Mouse (Mus musculus) embryonic facial prominence, embryonic 14.5 days (tissue): ENCODE data around the gene Slc39a10. TPM values are rescaled to one million over a fixed set of nuclear protein-coding genes. Genes with fewer than 3 reads are reported as not detected.

Experiments used
- ATAC-seq: fragments of 200-750 bp; cut with Nextera tagmentation; 2 replicates; pipeline ENCODE4 v1.8.0; 2017; ENCODE audit warnings: low read depth, moderate number of reproducible peaks, moderate TSS enrichment
- DNase-seq: peaks from one replicate; pipeline ENCODE4 v3.0.0-alpha.2; 2015; ENCODE audit warnings: low spot score
- H3K27ac ChIP-seq: fragments of 300-500 bp; sonication (generic); replicated peaks from 2 replicates; pipeline ENCODE4 v1.5.1; 2014; ENCODE audit warnings: low read depth, mild to moderate bottlenecking, low read length, moderate library complexity
- H3K27me3 ChIP-seq: fragments of 300-500 bp; sonication (generic); replicated peaks from 2 replicates; pipeline ENCODE4 v1.6.1; 2014; ENCODE audit warnings: low read length; ENCODE audit not compliant: control insufficient read depth, insufficient read depth
- H3K36me3 ChIP-seq: fragments of 300-500 bp; sonication (generic); 2 replicates; pipeline ENCODE4 v1.6.1; 2014; ENCODE audit warnings: low read length, mixed read lengths; ENCODE audit not compliant: control insufficient read depth, insufficient read depth
- H3K4me1 ChIP-seq: fragments of 300-500 bp; sonication (generic); 2 replicates; pipeline ENCODE4 v1.6.1; 2014; ENCODE audit warnings: antibody characterized with exemption, low read length; ENCODE audit not compliant: control insufficient read depth, insufficient read depth
- H3K4me2 ChIP-seq: fragments of 300-500 bp; sonication (generic); 2 replicates; pipeline ENCODE4 v1.6.1; 2014; ENCODE audit warnings: low read depth, mild to moderate bottlenecking, low read length, moderate library complexity, mixed read lengths
- H3K4me3 ChIP-seq: fragments of 300-500 bp; sonication (generic); 2 replicates; pipeline ENCODE4 v1.5.1; 2014; ENCODE audit warnings: low read depth, mild to moderate bottlenecking, low read length
- H3K9ac ChIP-seq: fragments of 300-500 bp; sonication (generic); 2 replicates; pipeline ENCODE4 v1.6.1; 2014; ENCODE audit warnings: low read depth, mild to moderate bottlenecking, low read length, moderate library complexity, mixed read lengths
- H3K9me3 ChIP-seq: fragments of 300-500 bp; sonication (generic); 2 replicates; pipeline ENCODE4 v1.6.1; 2016; ENCODE audit warnings: low read length; ENCODE audit not compliant: control insufficient read depth
- WGBS: fragments of 180-500 bp; shearing (Covaris S2); extraction: QIAGEN DNeasy Blood & Tissue Kit; methylation state at CpG from one replicate; pipeline ENCODE4 v1.1.7; 2014; 5-methylcytosine and 5-hydroxymethylcytosine counted together
- polyA plus RNA-seq: library from polyadenylated mRNA; unstranded; fragments of >200 nt; fragmentation: Nextera tagmentation; extraction: Ambion mirVana; gene quantifications from 2 replicates; pipeline ENCODE4 v1.2.1, GENCODE M21; 2014

Gene Slc39a10
- polyA plus RNA-seq, 1 experiment from 2014 or later = 49.9 TPM

GRCm38 (mm10) chr1:46914349-46914748 is 21.7 kb upstream of the Slc39a10 start:
- no peak overlapping the region for H3K4me3 ChIP-seq
- 59% methylated on average over 1 of the region's 1 CpGs for WGBS
- no peak for ATAC-seq
- no peaks in the 10 kb centered on the region for H3K4me1 ChIP-seq
- no peak overlapping the region for H3K27ac ChIP-seq
- H3K27me3 ChIP-seq = no peaks in the 10 kb centered on the region
- H3K4me2 ChIP-seq = no peak overlapping the region
- no peak overlapping the region for H3K9ac ChIP-seq
- no peak for DNase-seq
- H3K36me3 ChIP-seq = no peaks in the 10 kb centered on the region
- peaks cover 5% of the 10 kb centered on the region for H3K9me3 ChIP-seq

- 72% methylated on average over 1 of the region's 1 CpGs for whole genome bisulfite sequencing
- no peaks in the 10 kb centered on the region for H3K27me3 ChIP-seq
- H3K4me3 ChIP-seq = no peak overlapping the region
- no peaks in the 10 kb centered on the region for H3K4me1 ChIP-seq
- no peak overlapping the region for H3K27ac ChIP-seq
- DNase-seq (no peak), ATAC-seq (no peak)
- H3K4me2 ChIP-seq = no peak overlapping the region
- H3K36me3 ChIP-seq = no peaks in the 10 kb centered on the region
- peaks cover 5% of the 10 kb centered on the region for H3K9me3 ChIP-seq
- H3K9ac ChIP-seq = no peak overlapping the region
Measured at GRCm38 (mm10) chr1:46912506-46913156, 20.0 kb upstream of the Slc39a10 start.

GRCm38 (mm10) chr1:46910154-46910553 is 17.5 kb upstream of the Slc39a10 start:
- Histone ChIP-seq H3K9me3 (peaks cover 5% of the 10 kb centered on the region), H3K9ac (no peak overlapping the region), H3K27me3 (no peaks in the 10 kb centered on the region), H3K4me3 (no peak overlapping the region), H3K27ac (no peak overlapping the region), H3K4me1 (no peaks in the 10 kb centered on the region), H3K36me3 (no peaks in the 10 kb centered on the region), H3K4me2 (no peak overlapping the region)
- whole genome bisulfite sequencing = 91% methylated on average over 3 of the region's 3 CpGs
- no peak for ATAC-seq
- no peak for DNase-seq

GRCm38 (mm10) chr1:46905706-46906105 is 13.1 kb upstream of the Slc39a10 start:
- no peaks in the 10 kb centered on the region for H3K36me3 ChIP-seq
- H3K4me3 ChIP-seq = no peak overlapping the region
- no peak for ATAC-seq

GRCm38 (mm10) chr1:46902102-46902683 is 9.5 kb upstream of the Slc39a10 start:
- H3K4me1 ChIP-seq = peaks cover 4% of the 10 kb centered on the region; the same call in 1 of the 2 replicates
- 33% methylated on average over 2 of the region's 2 CpGs for WGBS
- no peaks in the 10 kb centered on the region for H3K9me3 ChIP-seq
- no peak overlapping the region for H3K4me2 ChIP-seq
- no peaks in the 10 kb centered on the region for H3K27me3 ChIP-seq
- ATAC-seq (peak; percentile 81), DNase-seq (peak; percentile 86)
- no peak overlapping the region for H3K9ac ChIP-seq
- H3K4me3 ChIP-seq = no peak overlapping the region
- H3K36me3 ChIP-seq = no peaks in the 10 kb centered on the region
- peak overlapping the region; percentile 48; the same call in 1 of the 2 replicates for H3K27ac ChIP-seq

More at GRCm38 (mm10) chr1:46905706-46906105, 13.1 kb upstream of the Slc39a10 start:
- no peak for DNase-seq
- Histone ChIP-seq H3K9me3 (no peaks in the 10 kb centered on the region), H3K27ac (no peak overlapping the region), H3K9ac (no peak overlapping the region), H3K4me1 (peaks cover 4% of the 10 kb centered on the region; the same call in 1 of the 2 replicates), H3K27me3 (no peaks in the 10 kb centered on the region), H3K4me2 (no peak overlapping the region)
- 57% methylated on average over 5 of the region's 5 CpGs for WGBS

- no peak overlapping the region for H3K4me3 ChIP-seq
- H3K4me1 ChIP-seq = peaks cover 3% of the 10 kb centered on the region; the same call in 1 of the 2 replicates
- no peaks in the 10 kb centered on the region for H3K36me3 ChIP-seq
- H3K27ac ChIP-seq = no peak overlapping the region
- WGBS = 20% methylated on average over 7 of the region's 7 CpGs
- no peak overlapping the region for H3K4me2 ChIP-seq
- DNase-seq (peak; percentile 29), ATAC-seq (no peak)
- H3K9me3 ChIP-seq = no peaks in the 10 kb centered on the region
- H3K9ac ChIP-seq = no peak overlapping the region
- no peaks in the 10 kb centered on the region for H3K27me3 ChIP-seq
Measured at GRCm38 (mm10) chr1:46894281-46894842, 1.7 kb upstream of the Slc39a10 start.

- H3K27me3 ChIP-seq = no peaks in the 10 kb centered on the region
- H3K4me3 ChIP-seq = no peak overlapping the region
- H3K4me2 ChIP-seq = no peak overlapping the region
- H3K27ac ChIP-seq = no peak overlapping the region
- 22% methylated on average over 4 of the region's 4 CpGs for WGBS
- H3K36me3 ChIP-seq = no peaks in the 10 kb centered on the region
- H3K9ac ChIP-seq = no peak overlapping the region
- no peak for DNase-seq
- ATAC-seq = no peak
- peaks cover 8% of the 10 kb centered on the region; the same call in 1 of the 2 replicates for H3K4me1 ChIP-seq
- no peaks in the 10 kb centered on the region for H3K9me3 ChIP-seq
Measured at GRCm38 (mm10) chr1:46888726-46889125, 3.9 kb downstream of the Slc39a10 start.

GRCm38 (mm10) chr1:46888324-46888723 is 4.3 kb downstream of the Slc39a10 start:
- WGBS = 21% methylated on average over 2 of the region's 2 CpGs
- no peaks in the 10 kb centered on the region for H3K27me3 ChIP-seq
- H3K4me1 ChIP-seq = peaks cover 8% of the 10 kb centered on the region; the same call in 1 of the 2 replicates
- peak; percentile 21; the same call in 1 of the 2 replicates for ATAC-seq
- H3K27ac ChIP-seq = peak overlapping the region; percentile 24; the same call in 1 of the 2 replicates
- no peaks in the 10 kb centered on the region for H3K36me3 ChIP-seq
- H3K4me3 ChIP-seq = no peak overlapping the region
- no peak overlapping the region for H3K4me2 ChIP-seq
- DNase-seq = no peak
- H3K9me3 ChIP-seq = no peaks in the 10 kb centered on the region
- H3K9ac ChIP-seq = no peak overlapping the region
